Mouse (Mus musculus) megakaryocyte, adult 5-6 weeks (primary cell): ENCODE data around the gene Mettl27. TPM values are rescaled to one million over a fixed set of nuclear protein-coding genes. Genes with fewer than 3 reads are reported as not detected.
"Not testable (repeated sequence)": the region's sequence is repeated elsewhere in the genome, so short reads cannot be mapped to it uniquely, and the experiment has no call there.

ENCODE experiments used
- ATAC-seq: 2 replicates; pipeline ENCODE4 v1.8.0; 2016; ENCODE audit warnings: mild to moderate bottlenecking, inconsistent platforms; ENCODE audit not compliant: poor library complexity, severe bottlenecking
- total RNA-seq, 2 experiments: library from RNA; stranded (forward) in 1 of 2; stranded (reverse) in 1 of 2; fragments of 153-499, 151-499 nt in 1 of 2; fragments of 221-1000, 200-1000 nt in 1 of 2; gene quantifications; 2 replicates each; pipeline versions ENCODE4 v1.2.3 to v1.2.4; 2015 to 2017

Mettl27 gene
- total RNA-seq, 2 experiments from 2014 or later: 1.3 to 3.0 TPM

DNA sequence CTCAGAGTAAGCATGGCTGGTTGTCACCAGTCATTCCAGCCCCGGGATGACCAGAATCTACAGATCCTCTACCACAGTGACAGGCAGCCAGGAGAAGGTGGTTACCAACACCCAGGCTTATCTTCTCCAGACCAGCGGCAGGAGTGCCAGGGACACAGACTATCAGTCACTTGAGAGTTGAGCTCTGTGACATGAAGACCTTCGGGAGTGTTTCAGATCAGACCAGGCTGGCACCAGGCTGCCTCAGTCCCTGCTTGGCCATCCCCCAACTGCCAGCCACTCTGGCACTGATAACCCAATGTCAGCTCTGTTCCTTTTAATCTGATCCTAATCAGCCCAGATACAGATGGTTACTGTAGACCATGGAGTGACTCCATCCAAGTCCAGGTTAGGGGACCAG, 13.1 kb upstream of the Mettl27 start:
- peak; percentile 52 for ATAC-seq

GRCm38 (mm10) chr5:134920106-134920687, 12.0 kb upstream of the Mettl27 start:
- no peak for ATAC-seq

GRCm38 (mm10) chr5:134921106-134921505, 11.1 kb upstream of the Mettl27 start:
- no peak for ATAC-seq

GRCm38 (mm10) chr5:134923141-134923540, 9.0 kb upstream of the Mettl27 start:
- no peak for ATAC-seq

DNA sequence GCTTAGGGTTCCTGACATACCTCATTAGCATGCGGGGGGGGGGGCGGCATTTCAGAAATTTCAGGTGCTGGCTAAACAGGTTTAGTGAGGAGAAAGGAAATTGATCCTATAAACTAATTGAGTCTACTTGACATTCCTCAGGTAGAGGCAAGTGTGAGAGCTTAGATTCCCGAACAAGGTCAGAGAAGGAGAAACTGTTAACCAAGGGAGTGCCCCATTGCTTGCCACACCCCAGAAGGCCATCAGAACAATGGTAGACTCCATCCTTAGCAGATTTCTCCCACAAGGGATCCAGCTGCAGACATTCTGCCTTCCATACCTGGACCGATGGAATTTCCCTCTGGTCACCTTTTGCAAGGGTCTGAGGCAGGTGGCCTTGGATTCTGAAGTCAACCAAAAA, 5.4 kb upstream of the Mettl27 start:
- ATAC-seq: no peak

GRCm38 (mm10) chr5:134929988-134930387, 2.2 kb upstream of the Mettl27 start:
- no peak for ATAC-seq

- peak; percentile 50 for ATAC-seq
Measured at GRCm38 (mm10) chr5:134932903-134933276, 722 bp downstream of the Mettl27 start.

GRCm38 (mm10) chr5:134933281-134933680, 1.1 kb downstream of the Mettl27 start:
- ATAC-seq: 0 out of 2 replicates have a peak, but pooled peaks have one; percentile 21

DNA sequence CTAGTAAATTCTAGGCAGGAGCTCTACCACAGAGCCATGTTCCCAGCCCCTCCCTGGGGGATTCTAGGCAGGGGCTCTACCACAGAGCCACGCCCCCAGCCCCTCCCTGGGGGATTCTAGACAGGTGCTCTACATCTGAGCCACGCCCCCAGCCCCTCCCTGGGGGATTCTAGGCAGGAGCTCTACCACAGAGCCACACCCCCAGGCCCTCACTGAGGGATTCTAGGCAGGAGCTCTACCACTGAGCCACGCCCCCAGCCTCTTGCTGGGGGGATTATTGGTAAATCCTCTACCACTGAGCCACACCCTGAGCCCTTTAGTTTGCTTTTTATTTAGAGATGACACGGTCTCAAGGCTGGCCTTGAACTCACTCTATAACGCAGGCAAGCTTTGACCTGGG, 1.5 kb downstream of the Mettl27 start:
- not testable (repeated sequence) for ATAC-seq

DNA sequence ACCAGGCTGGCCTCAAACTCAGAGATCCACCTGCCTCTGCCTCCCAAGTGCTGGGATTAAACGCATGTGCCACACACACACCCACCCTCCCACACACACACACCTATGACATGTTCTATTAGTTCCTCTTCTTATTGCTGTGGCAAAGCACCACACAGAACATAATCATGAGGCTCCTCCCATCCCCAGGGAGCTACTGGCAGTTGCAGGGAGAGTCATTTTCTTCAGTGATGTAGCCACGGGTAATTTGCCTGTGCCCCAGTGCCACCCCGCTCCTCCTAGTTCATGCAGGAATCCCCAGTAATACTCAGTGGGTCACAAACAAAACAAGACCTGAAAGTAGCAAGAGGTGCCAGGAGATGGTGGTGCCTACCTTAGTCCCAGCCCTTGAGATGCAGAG, 2.5 kb downstream of the Mettl27 start:
- no peak for ATAC-seq

DNA sequence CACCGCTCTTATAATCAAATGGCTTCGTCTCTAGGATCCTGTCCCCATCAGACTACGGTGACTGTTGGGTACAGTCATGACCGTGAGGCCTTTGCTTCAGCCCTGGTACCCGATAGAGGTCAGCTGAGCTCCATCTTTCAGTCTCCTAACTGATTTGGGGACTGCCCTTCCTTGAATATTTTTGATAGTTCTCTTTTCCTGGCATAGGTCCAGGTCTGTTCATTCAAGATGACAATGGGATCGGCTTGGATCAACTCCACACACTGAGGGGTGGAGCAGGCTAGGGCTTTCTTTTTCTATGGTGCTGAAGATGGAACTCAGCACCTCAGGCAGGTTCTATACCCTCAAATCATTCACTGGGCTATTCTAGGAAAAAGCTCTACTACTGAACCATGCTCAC, 3.9 kb downstream of the Mettl27 start:
- no peak for ATAC-seq

GRCm38 (mm10) chr5:134936626-134937185, 4.5 kb downstream of the Mettl27 start:
- ATAC-seq: no peak

- no peak for ATAC-seq
Measured at GRCm38 (mm10) chr5:134939069-134939468, 6.9 kb downstream of the Mettl27 start.

DNA sequence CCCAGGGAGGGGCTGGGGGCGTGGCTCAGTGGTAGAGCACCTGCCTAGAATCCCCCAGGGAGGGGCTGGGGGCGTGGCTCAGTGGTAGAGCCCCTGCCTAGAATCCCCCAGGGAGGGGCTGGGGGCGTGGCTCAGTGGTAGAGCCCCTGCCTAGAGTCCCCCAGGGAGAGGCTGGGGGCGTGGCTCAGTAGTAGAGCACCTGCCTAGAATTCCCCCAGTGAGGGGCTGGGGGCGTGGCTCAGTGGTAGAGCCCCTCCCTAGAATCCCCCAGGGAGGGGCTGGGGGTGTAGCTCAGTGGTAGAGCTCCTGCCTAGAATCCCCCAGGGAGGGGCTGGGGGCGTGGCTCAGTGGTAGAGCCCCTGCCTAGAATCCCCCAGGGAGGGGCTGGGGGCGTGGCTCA, 7.4 kb downstream of the Mettl27 start:
- ATAC-seq: not testable (repeated sequence)

GRCm38 (mm10) chr5:134941472-134942209, 9.5 kb downstream of the Mettl27 start:
- ATAC-seq: no peak

DNA sequence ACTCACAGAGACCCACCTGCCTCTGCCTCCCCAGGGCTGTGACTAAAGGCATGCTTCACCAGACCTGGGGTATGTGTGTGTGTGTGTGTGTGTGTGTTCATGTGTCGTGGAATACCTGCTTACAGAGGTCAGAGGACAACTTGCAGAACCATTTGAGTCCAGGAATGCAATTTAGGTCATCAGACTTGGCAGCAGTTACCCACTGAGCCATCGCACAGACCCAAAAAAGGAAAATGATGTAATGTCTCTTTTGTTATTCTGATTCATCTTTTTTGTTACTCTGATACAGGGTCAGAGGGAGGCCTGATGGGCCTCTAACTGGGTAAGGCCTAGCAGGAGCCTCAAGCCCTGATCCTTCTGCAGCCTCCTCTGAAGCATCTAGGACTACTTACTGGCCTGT, 10.6 kb downstream of the Mettl27 start:
- ATAC-seq: no peak

GRCm38 (mm10) chr5:134944179-134944578, 12.0 kb downstream of the Mettl27 start:
- ATAC-seq: no peak

DNA sequence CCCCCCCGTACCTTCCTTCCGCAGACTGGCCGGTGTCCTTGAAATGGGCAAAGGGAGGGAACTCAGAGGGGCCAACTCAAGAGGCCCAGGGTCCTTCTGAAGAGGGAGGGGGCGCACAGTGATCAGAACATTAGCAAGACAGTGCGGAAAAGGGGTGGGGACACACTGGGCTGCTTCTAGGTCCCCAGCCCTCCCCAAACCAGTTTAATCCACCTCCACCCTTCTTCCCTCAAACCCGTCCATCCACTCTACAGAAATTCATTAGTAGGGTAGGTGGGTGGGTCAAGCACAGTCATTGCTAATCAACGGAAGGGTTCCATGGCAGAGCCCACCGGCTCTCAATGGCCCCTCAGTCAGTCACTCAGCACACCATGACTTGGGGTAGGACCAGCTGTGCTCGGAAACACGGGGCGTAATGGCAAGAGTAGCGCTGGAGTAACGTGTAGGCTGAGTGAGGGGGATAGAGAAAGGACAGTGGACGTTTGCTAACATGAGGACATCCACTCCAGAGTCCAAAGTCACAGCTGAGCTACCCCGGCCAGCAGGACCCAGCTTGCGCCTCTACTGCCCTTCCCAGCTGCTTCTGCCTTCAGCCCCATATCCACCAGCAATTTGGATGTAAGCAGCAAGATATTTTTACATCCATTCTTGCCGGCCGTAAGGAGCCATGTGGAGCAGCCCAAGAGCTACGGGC, 13.2 kb downstream of the Mettl27 start:
- ATAC-seq: no peak

- no peak for ATAC-seq
Measured at GRCm38 (mm10) chr5:134946063-134946856, 14.1 kb downstream of the Mettl27 start.

GRCm38 (mm10) chr5:134946857-134947255, 14.7 kb downstream of the Mettl27 start, which contains the start of gene Cldn4:
Gene Cldn4, minus strand, starts transcription at chr5:134946934.
- no peak for ATAC-seq
